In genomic region chr15:86234001-86234400, GRCm38 (mm10) we compare ENCODE assay signal across 18 mouse cellular contexts. TPM values are rescaled to one million over a fixed set of nuclear protein-coding genes. Genes with fewer than 3 reads are reported as not detected.
DNase-seq lines count a peak whose midpoint lies in the region; TF ChIP-seq lines count a peak whose summit lies in the region.
"Had no signal": no experiment of that assay in that cellular context is flagged by ENCODE, and none has a peak within 500 bp of the region (broad histone marks: within the 10 kb centered on the region; RNA-seq: fewer than 3 reads in every experiment).

No protein-coding gene starts in this region.

- TF ChIP-seq POLR2A in thymus, adult 2 months (IDR thresholded peaks at IDR 0.05; ENCODE audit: control insufficient read depth, extremely low read depth, insufficient read depth, low read length, poor library complexity) = no peak

- H3K4me1 ChIP-seq in thymus, adult 2 months (replicated peaks; ENCODE audit: control insufficient read depth, insufficient read depth, low read length) = peaks cover 35% of the 10 kb centered on the region
- H3K4me1 ChIP-seq: embryonic facial prominence, embryonic 10.5 days had no signal

- H3K27me3 ChIP-seq in thymus, adult 2 months (ENCODE audit: control insufficient read depth, insufficient read depth, low read length) = no peaks in the 10 kb centered on the region
- H3K27me3 ChIP-seq: forebrain, embryonic 13.5 days; hindbrain, embryonic 13.5 days had no signal

- intact Hi-C loops in gastrocnemius, adult 2 months (cut with DNase I) = no loop called here

- H3K4me3 ChIP-seq in gastrocnemius, adult 2 months = no peak overlapping the region
- H3K4me3 ChIP-seq in thymus, adult 2 months (ENCODE audit: control insufficient read depth, insufficient read depth, low read length) = no peak overlapping the region
- H3K4me3 ChIP-seq: embryonic facial prominence, embryonic 10.5 days; forebrain, embryonic 13.5 days; heart, embryonic 10.5 days; hindbrain, embryonic 13.5 days had no signal

- peak; percentile 26 for DNase-seq in cerebellum, adult 11 months
- DNase-seq in cerebellum, postnatal 4 days (ENCODE audit: low spot score in 2 of 2) = no peak
- DNase-seq in gastrocnemius, adult 2 months = no peak
- DNase-seq in gastrocnemius, postnatal 4 days (ENCODE audit: low spot score in 2 of 2) = no peak
- no peak for DNase-seq in thymus, adult 2 months
- DNase-seq in thymus, adult 18-20 months = no peak
- peak; percentile 32 for DNase-seq in cerebellum, adult 9-11 months
- DNase-seq: adrenal gland, adult 2 months; adrenal gland, postnatal 25 days; forebrain, postnatal 0 days; gastrocnemius, postnatal 25 days; heart, adult 11 months; heart, postnatal 14 days had no signal

- peak overlapping the region; percentile 84 for H3K27ac ChIP-seq in gastrocnemius, adult 2 months
- H3K27ac ChIP-seq in thymus, adult 2 months (ENCODE audit: control insufficient read depth, insufficient read depth, low read length) = peak overlapping the region; percentile 66
- H3K27ac ChIP-seq: embryonic facial prominence, embryonic 10.5 days; forebrain, embryonic 13.5 days; heart, embryonic 10.5 days; hindbrain, embryonic 13.5 days; hindbrain, postnatal 0 days had no signal

- H3K36me3 ChIP-seq in thymus, adult 2 months (ENCODE audit: control insufficient read depth, insufficient read depth, low read length) = no peaks in the 10 kb centered on the region; the same call in 1 of the 2 replicates

- 53% methylated on average over 5 of the region's 5 CpGs for WGBS in thymus, adult 2 months

- TF ChIP-seq CTCF in gastrocnemius, adult 2 months (IDR thresholded peaks at IDR 0.05) = no peak
- TF ChIP-seq CTCF in thymus, adult 2 months (IDR thresholded peaks at IDR 0.05; ENCODE audit: borderline replicate concordance, control insufficient read depth, extremely low read depth, insufficient read depth, low read length, poor library complexity) = no peak

RNA-seq across cellular contexts. Expression of gene Tbc1d22a, which starts 19.7 kb away (rescaled TPM):
- 10 to 100 TPM; 12.4 to 16.3 TPM for total RNA-seq in gastrocnemius, adult 2 months (2021)
- 10 to 100 TPM; 19.7 to 22.6 TPM for total RNA-seq in gastrocnemius, postnatal 4 days (2021)
- polyA plus RNA-seq in thymus, adult 2 months (2012; rRNA removed) = 53.1 and 56.5 TPM in 2 replicates

RNA-seq across cellular contexts. Expression of gene Cerk, which starts 48.1 kb away (rescaled TPM):
- 1 to 10 TPM; 4.2 to 8.1 TPM for total RNA-seq in gastrocnemius, adult 2 months (2021)
- total RNA-seq in gastrocnemius, postnatal 4 days (2021) = 10 to 100 TPM; 11.6 to 12.5 TPM
- 178 and 180 TPM in 2 replicates for polyA plus RNA-seq in thymus, adult 2 months (2012; rRNA removed)

Comparison
In these comparisons a context has a peak if more than half of its experiments do, and no peak if none do; other contexts are left out.
1. DNase-seq: peak in cerebellum, adult 11 months (single experiment) and cerebellum, adult 9-11 months (single experiment); none in cerebellum, postnatal 4 days (0 of 2), gastrocnemius, adult 2 months (single experiment), gastrocnemius, postnatal 4 days (0 of 2), thymus, adult 2 months (single experiment) and thymus, adult 18-20 months (0 of 2).